Mouse (Mus musculus) olfactory bulb, adult 2 months (tissue): ENCODE data around the gene Med8.

ENCODE experiments used
- CTCF ChIP-seq: fragments of 200-500 bp; IDR thresholded peaks from 2 replicates; pipeline ENCODE4 v1.5.1; 2012; ENCODE audit warnings: low read depth, mild to moderate bottlenecking, low read length, moderate library complexity; ENCODE audit not compliant: insufficient read depth
- POLR2A ChIP-seq: fragments of 200-500 bp; IDR thresholded peaks from 2 replicates; pipeline ENCODE4 v1.6.1; 2012; ENCODE audit warnings: mild to moderate bottlenecking, low read depth, low read length, moderate library complexity; ENCODE audit not compliant: insufficient read depth

GRCm38 (mm10) chr4:118437829-118438253 is 28.7 kb downstream of the Med8 start:
- TF ChIP-seq CTCF (no peak), POLR2A (no peak)
